Mouse (Mus musculus): ENCODE data around the gene Heg1. TPM values are rescaled to one million over a fixed set of nuclear protein-coding genes. Genes with fewer than 3 reads are reported as not detected.

Heg1 gene
- polyA plus RNA-seq, 1 experiment from 2014 or later, result 4.6 TPM

- no peak overlapping the region for H3K27ac ChIP-seq (ENCODE audit: low read length)
- H3K9me3 ChIP-seq (replicated peaks; ENCODE audit: control insufficient read depth, low read length), result no peaks in the 10 kb centered on the region
- no peaks in the 10 kb centered on the region for H3K4me1 ChIP-seq (ENCODE audit: control insufficient read depth, low read depth, low read length)
- H3K36me3 ChIP-seq (ENCODE audit: control insufficient read depth, insufficient read depth), result no peaks in the 10 kb centered on the region
- no peak overlapping the region for H3K4me2 ChIP-seq (ENCODE audit: low read depth, low read length)
- WGBS (ENCODE audit: insufficient replicate concordance), result 71% methylated on average over 10 of the region's 10 CpGs
- no peak overlapping the region for H3K4me3 ChIP-seq (ENCODE audit: low read depth, low read length)
- no peak for ATAC-seq (ENCODE audit: low read depth)
- no peak overlapping the region for H3K9ac ChIP-seq (ENCODE audit: low read depth, low read length)
- no peaks in the 10 kb centered on the region for H3K27me3 ChIP-seq (ENCODE audit: control insufficient read depth, insufficient read depth, low read depth, low read length)
Measured at GRCm38 (mm10) chr16:33662841-33663240, 21.3 kb upstream of the Heg1 start.

- H3K27ac ChIP-seq (ENCODE audit: low read length), result no peak overlapping the region
- WGBS (ENCODE audit: insufficient replicate concordance), result 62% methylated on average over 6 of the region's 6 CpGs
- no peak for ATAC-seq (ENCODE audit: low read depth)
- no peaks in the 10 kb centered on the region for H3K36me3 ChIP-seq (ENCODE audit: control insufficient read depth, insufficient read depth)
- no peak overlapping the region for H3K4me3 ChIP-seq (ENCODE audit: low read depth, low read length)
- H3K27me3 ChIP-seq (ENCODE audit: control insufficient read depth, insufficient read depth, low read depth, low read length), result no peaks in the 10 kb centered on the region
- H3K9me3 ChIP-seq (replicated peaks; ENCODE audit: control insufficient read depth, low read length), result no peaks in the 10 kb centered on the region
- no peak overlapping the region for H3K4me2 ChIP-seq (ENCODE audit: low read depth, low read length)
- no peak overlapping the region for H3K9ac ChIP-seq (ENCODE audit: low read depth, low read length)
- no peaks in the 10 kb centered on the region for H3K4me1 ChIP-seq (ENCODE audit: control insufficient read depth, low read depth, low read length)
Measured at GRCm38 (mm10) chr16:33666226-33666625, 17.9 kb upstream of the Heg1 start.

- 67% methylated on average over 4 of the region's 4 CpGs for WGBS (ENCODE audit: insufficient replicate concordance)
- Histone ChIP-seq H3K27me3 (ENCODE audit: control insufficient read depth, insufficient read depth, low read depth, low read length) (no peaks in the 10 kb centered on the region), H3K9me3 (replicated peaks; ENCODE audit: control insufficient read depth, low read length) (no peaks in the 10 kb centered on the region), H3K4me3 (ENCODE audit: low read depth, low read length) (no peak overlapping the region), H3K4me1 (ENCODE audit: control insufficient read depth, low read depth, low read length) (no peaks in the 10 kb centered on the region), H3K27ac (ENCODE audit: low read length) (no peak overlapping the region), H3K9ac (ENCODE audit: low read depth, low read length) (no peak overlapping the region), H3K36me3 (ENCODE audit: control insufficient read depth, insufficient read depth) (no peaks in the 10 kb centered on the region), H3K4me2 (ENCODE audit: low read depth, low read length) (no peak overlapping the region)
- no peak for ATAC-seq (ENCODE audit: low read depth)
Measured at GRCm38 (mm10) chr16:33666985-33667538, 17.1 kb upstream of the Heg1 start.

- H3K27ac ChIP-seq (ENCODE audit: low read length), result no peak overlapping the region
- no peaks in the 10 kb centered on the region for H3K9me3 ChIP-seq (replicated peaks; ENCODE audit: control insufficient read depth, low read length)
- H3K4me2 ChIP-seq (ENCODE audit: low read depth, low read length), result no peak overlapping the region
- H3K36me3 ChIP-seq (ENCODE audit: control insufficient read depth, insufficient read depth), result no peaks in the 10 kb centered on the region
- no peaks in the 10 kb centered on the region for H3K27me3 ChIP-seq (ENCODE audit: control insufficient read depth, insufficient read depth, low read depth, low read length)
- 28% methylated on average over 2 of the region's 2 CpGs for WGBS (ENCODE audit: insufficient replicate concordance)
- no peaks in the 10 kb centered on the region for H3K4me1 ChIP-seq (ENCODE audit: control insufficient read depth, low read depth, low read length)
- H3K4me3 ChIP-seq (ENCODE audit: low read depth, low read length), result no peak overlapping the region
- no peak overlapping the region for H3K9ac ChIP-seq (ENCODE audit: low read depth, low read length)
- no peak for ATAC-seq (ENCODE audit: low read depth)
Measured at GRCm38 (mm10) chr16:33668448-33668847, 15.7 kb upstream of the Heg1 start.

GRCm38 (mm10) chr16:33669072-33669471, 15.1 kb upstream of the Heg1 start:
- Histone ChIP-seq H3K9me3 (replicated peaks; ENCODE audit: control insufficient read depth, low read length) (no peaks in the 10 kb centered on the region), H3K27ac (ENCODE audit: low read length) (no peak overlapping the region), H3K9ac (ENCODE audit: low read depth, low read length) (no peak overlapping the region), H3K4me3 (ENCODE audit: low read depth, low read length) (no peak overlapping the region), H3K27me3 (ENCODE audit: control insufficient read depth, insufficient read depth, low read depth, low read length) (no peaks in the 10 kb centered on the region), H3K4me1 (ENCODE audit: control insufficient read depth, low read depth, low read length) (no peaks in the 10 kb centered on the region), H3K36me3 (ENCODE audit: control insufficient read depth, insufficient read depth) (no peaks in the 10 kb centered on the region), H3K4me2 (ENCODE audit: low read depth, low read length) (no peak overlapping the region)
- WGBS (ENCODE audit: insufficient replicate concordance), result 61% methylated on average over 1 of the region's 1 CpGs
- no peak for ATAC-seq (ENCODE audit: low read depth)

GRCm38 (mm10) chr16:33670340-33670739, 13.8 kb upstream of the Heg1 start:
- ATAC-seq (ENCODE audit: low read depth), result no peak
- 69% methylated on average over 3 of the region's 3 CpGs for WGBS (ENCODE audit: insufficient replicate concordance)
- Histone ChIP-seq H3K4me1 (ENCODE audit: control insufficient read depth, low read depth, low read length) (no peaks in the 10 kb centered on the region), H3K4me2 (ENCODE audit: low read depth, low read length) (no peak overlapping the region), H3K9me3 (replicated peaks; ENCODE audit: control insufficient read depth, low read length) (no peaks in the 10 kb centered on the region), H3K9ac (ENCODE audit: low read depth, low read length) (no peak overlapping the region), H3K4me3 (ENCODE audit: low read depth, low read length) (no peak overlapping the region), H3K27me3 (ENCODE audit: control insufficient read depth, insufficient read depth, low read depth, low read length) (no peaks in the 10 kb centered on the region), H3K27ac (ENCODE audit: low read length) (no peak overlapping the region), H3K36me3 (ENCODE audit: control insufficient read depth, insufficient read depth) (no peaks in the 10 kb centered on the region)

GRCm38 (mm10) chr16:33670933-33671332, 13.2 kb upstream of the Heg1 start:
- Histone ChIP-seq H3K4me1 (ENCODE audit: control insufficient read depth, low read depth, low read length) (no peaks in the 10 kb centered on the region), H3K9ac (ENCODE audit: low read depth, low read length) (no peak overlapping the region), H3K36me3 (ENCODE audit: control insufficient read depth, insufficient read depth) (no peaks in the 10 kb centered on the region), H3K27ac (ENCODE audit: low read length) (no peak overlapping the region), H3K9me3 (replicated peaks; ENCODE audit: control insufficient read depth, low read length) (no peaks in the 10 kb centered on the region), H3K27me3 (ENCODE audit: control insufficient read depth, insufficient read depth, low read depth, low read length) (no peaks in the 10 kb centered on the region), H3K4me3 (ENCODE audit: low read depth, low read length) (no peak overlapping the region), H3K4me2 (ENCODE audit: low read depth, low read length) (no peak overlapping the region)
- ATAC-seq (ENCODE audit: low read depth), result no peak
- WGBS (ENCODE audit: insufficient replicate concordance), result 59% methylated on average over 2 of the region's 2 CpGs

- no peak overlapping the region for H3K4me2 ChIP-seq (ENCODE audit: low read depth, low read length)
- 56% methylated on average over 4 of the region's 4 CpGs for WGBS (ENCODE audit: insufficient replicate concordance)
- no peak overlapping the region for H3K27ac ChIP-seq (ENCODE audit: low read length)
- H3K4me1 ChIP-seq (ENCODE audit: control insufficient read depth, low read depth, low read length), result no peaks in the 10 kb centered on the region
- H3K36me3 ChIP-seq (ENCODE audit: control insufficient read depth, insufficient read depth), result no peaks in the 10 kb centered on the region
- ATAC-seq (ENCODE audit: low read depth), result no peak
- no peaks in the 10 kb centered on the region for H3K27me3 ChIP-seq (ENCODE audit: control insufficient read depth, insufficient read depth, low read depth, low read length)
- no peak overlapping the region for H3K4me3 ChIP-seq (ENCODE audit: low read depth, low read length)
- no peak overlapping the region for H3K9ac ChIP-seq (ENCODE audit: low read depth, low read length)
- no peaks in the 10 kb centered on the region for H3K9me3 ChIP-seq (replicated peaks; ENCODE audit: control insufficient read depth, low read length)
Measured at GRCm38 (mm10) chr16:33672188-33672587, 12.0 kb upstream of the Heg1 start.

- Histone ChIP-seq H3K4me3 (ENCODE audit: low read depth, low read length) (no peak overlapping the region), H3K9me3 (replicated peaks; ENCODE audit: control insufficient read depth, low read length) (no peaks in the 10 kb centered on the region), H3K27me3 (ENCODE audit: control insufficient read depth, insufficient read depth, low read depth, low read length) (no peaks in the 10 kb centered on the region), H3K9ac (ENCODE audit: low read depth, low read length) (no peak overlapping the region), H3K4me1 (ENCODE audit: control insufficient read depth, low read depth, low read length) (no peaks in the 10 kb centered on the region), H3K36me3 (ENCODE audit: control insufficient read depth, insufficient read depth) (no peaks in the 10 kb centered on the region), H3K27ac (ENCODE audit: low read length) (no peak overlapping the region), H3K4me2 (ENCODE audit: low read depth, low read length) (no peak overlapping the region)
- WGBS (ENCODE audit: insufficient replicate concordance), result 71% methylated on average over 4 of the region's 4 CpGs
- ATAC-seq (ENCODE audit: low read depth), result no peak
Measured at GRCm38 (mm10) chr16:33672643-33673042, 11.5 kb upstream of the Heg1 start.

All from liver, embryonic 16.5 days (tissue).